Mouse (Mus musculus): ENCODE results near the gene Chrna4.

DNA sequence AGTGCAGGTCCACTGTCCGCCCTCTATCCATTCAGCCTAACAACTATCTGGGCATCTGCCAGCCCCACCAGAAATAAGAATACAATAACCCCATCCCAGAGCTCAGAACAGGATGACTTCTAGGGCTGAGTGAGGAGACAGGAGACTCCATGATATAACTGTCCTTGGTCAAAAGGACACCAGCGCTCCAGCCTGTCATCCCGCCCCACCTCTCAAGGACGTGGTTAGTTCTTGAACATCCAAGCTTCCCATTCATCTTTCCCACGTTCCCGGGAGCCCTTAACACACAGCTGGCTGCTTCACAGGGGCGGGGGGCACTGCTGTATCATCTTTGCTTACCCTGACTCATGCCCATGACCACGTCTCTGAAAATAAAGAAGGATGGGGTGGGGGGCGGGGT is 5.6 kb upstream of the Chrna4 start:
- TF ChIP-seq USF1 (IDR thresholded peaks at IDR 0.05; ENCODE audit: low read depth) (no peak), POLR2AphosphoS2 (IDR thresholded peaks at IDR 0.05; ENCODE audit: insufficient read length, low read depth) (no peak), SRF (IDR thresholded peaks at IDR 0.05; ENCODE audit: control insufficient read depth, insufficient read length, low read depth) (no peak), POLR2A (IDR thresholded peaks at IDR 0.05; ENCODE audit: insufficient read length, low read depth) (no peak), E2F4 (IDR thresholded peaks at IDR 0.05; ENCODE audit: insufficient read depth) (no peak), MYOG (IDR thresholded peaks at IDR 0.05; ENCODE audit: control insufficient read depth in 1 of 3, insufficient read depth in 1 of 3, insufficient read length in 2 of 3, low read depth in 2 of 3) (no peak)
